Mouse (Mus musculus) kidney, adult 2 months (tissue): ENCODE results near the gene Tor1aip1.

Source experiments
- CTCF ChIP-seq: fragments of 200-500 bp; conservative IDR thresholded peaks from 2 replicates; pipeline ENCODE4 v1.5.1; 2011; ENCODE audit warnings: low read depth, mild to moderate bottlenecking, control low read depth, low read length, moderate library complexity, mixed read lengths; ENCODE audit not compliant: insufficient read depth, insufficient read length
- POLR2A ChIP-seq: fragments of 200-500 bp; IDR thresholded peaks from one replicate; pipeline ENCODE4 v1.6.1; 2011; ENCODE audit warnings: low read depth, low read length, control low read depth

DNA sequence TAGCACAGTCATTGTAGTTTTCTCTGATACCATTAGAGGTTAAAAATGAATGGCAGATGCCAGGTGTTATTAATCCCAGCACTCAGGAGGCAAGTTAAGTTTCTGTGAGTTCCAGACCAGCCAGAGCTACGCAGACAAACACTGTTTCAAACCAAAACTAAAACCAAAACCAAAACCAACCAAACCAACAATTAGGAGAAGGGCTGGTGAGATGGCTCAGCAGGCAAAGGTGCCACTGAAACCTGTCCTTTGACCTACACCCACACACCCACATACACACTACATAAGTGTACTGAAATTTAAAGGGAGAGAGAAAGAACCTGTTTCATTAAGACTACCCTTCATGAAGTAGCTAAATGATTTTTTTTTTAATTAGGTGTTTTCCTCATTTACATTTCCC is 27.3 kb downstream of the Tor1aip1 start:
- TF ChIP-seq CTCF (no peak), POLR2A (no peak)
